Mouse (Mus musculus): ENCODE data around the gene Apmap.

- TF ChIP-seq CTCF (conservative IDR thresholded peaks at IDR 0.05; ENCODE audit: low read length) (no peak), NANOG (IDR thresholded peaks at IDR 0.05; ENCODE audit: borderline replicate concordance, low read length) (no peak)
Observed at GRCm38 (mm10) chr2:150607086-150607485, 1.3 kb downstream of the Apmap start.
